Mouse (Mus musculus) kidney, adult 2 months (tissue): ENCODE data around the gene Sec24a.

Source experiments
- CTCF ChIP-seq: fragments of 200-500 bp; conservative IDR thresholded peaks from 2 replicates; pipeline ENCODE4 v1.5.1; 2011; ENCODE audit warnings: low read depth, mild to moderate bottlenecking, control low read depth, low read length, moderate library complexity, mixed read lengths; ENCODE audit not compliant: insufficient read depth, insufficient read length
- POLR2A ChIP-seq: fragments of 200-500 bp; IDR thresholded peaks from one replicate; pipeline ENCODE4 v1.6.1; 2011; ENCODE audit warnings: low read depth, low read length, control low read depth

GRCm38 (mm10) chr11:51679466-51679865 lies 84.0 kb downstream of the Sec24a start:
- TF ChIP-seq CTCF (no peak), POLR2A (no peak)
